Mouse (Mus musculus) olfactory bulb, adult 2 months (tissue): Measurements from ENCODE around the gene Iqsec1.

ENCODE experiments used
- CTCF ChIP-seq: fragments of 200-500 bp; IDR thresholded peaks from 2 replicates; pipeline ENCODE4 v1.5.1; 2012; ENCODE audit warnings: low read depth, mild to moderate bottlenecking, low read length, moderate library complexity; ENCODE audit not compliant: insufficient read depth
- POLR2A ChIP-seq: fragments of 200-500 bp; IDR thresholded peaks from 2 replicates; pipeline ENCODE4 v1.6.1; 2012; ENCODE audit warnings: mild to moderate bottlenecking, low read depth, low read length, moderate library complexity; ENCODE audit not compliant: insufficient read depth

DNA sequence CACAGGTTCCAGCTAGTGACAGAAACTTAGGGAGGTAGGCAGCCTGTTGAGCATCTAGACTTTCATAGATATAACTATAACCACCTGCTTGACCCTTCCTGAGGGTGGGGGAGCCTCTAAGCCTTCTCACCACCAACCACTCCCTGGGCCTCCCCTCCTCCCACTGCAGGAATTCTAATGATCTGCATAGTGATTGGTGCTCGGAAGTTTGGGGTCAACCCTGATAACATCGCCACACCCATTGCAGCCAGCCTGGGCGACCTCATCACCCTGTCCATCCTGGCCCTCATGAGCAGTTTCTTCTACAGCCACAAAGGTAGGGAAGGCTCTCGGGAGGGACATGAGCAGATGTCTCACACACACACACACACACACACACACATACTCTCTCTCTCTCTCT, 353.4 kb downstream of the Iqsec1 start:
- TF ChIP-seq CTCF (no peak), POLR2A (no peak)
